Mouse (Mus musculus): Measurements from ENCODE around the gene Golph3.

Golph3 gene

DNA sequence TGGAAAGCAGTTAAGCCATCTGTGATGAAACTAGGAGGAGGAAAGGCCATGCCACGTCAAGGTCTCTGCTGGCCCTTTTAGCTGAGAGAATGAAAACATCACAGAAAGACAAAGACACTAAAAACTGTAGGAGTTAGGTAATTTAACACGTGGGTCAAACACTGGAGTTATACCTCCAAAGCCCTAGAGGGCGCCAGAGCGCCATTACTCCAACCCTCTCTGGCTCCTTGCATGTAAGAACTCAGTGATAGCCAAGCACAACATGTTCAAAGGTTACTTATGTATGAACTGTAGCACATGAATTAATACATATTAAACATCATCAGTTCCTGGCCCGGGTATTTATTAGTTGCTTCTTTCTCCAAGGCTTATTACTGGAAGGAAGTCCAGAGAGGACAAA, 59.3 kb downstream of the Golph3 start:
- DNase-seq (ENCODE audit: low spot score in 2 of 2), result peak in 1 of 2 experiments; percentile 43

GRCm38 (mm10) chr15:12384679-12385078, 63.4 kb downstream of the Golph3 start:
- DNase-seq (ENCODE audit: low spot score in 2 of 2), result no peak

- no peak for DNase-seq (ENCODE audit: low spot score in 2 of 2)
Measured at GRCm38 (mm10) chr15:12388726-12389489, 67.7 kb downstream of the Golph3 start.

DNA sequence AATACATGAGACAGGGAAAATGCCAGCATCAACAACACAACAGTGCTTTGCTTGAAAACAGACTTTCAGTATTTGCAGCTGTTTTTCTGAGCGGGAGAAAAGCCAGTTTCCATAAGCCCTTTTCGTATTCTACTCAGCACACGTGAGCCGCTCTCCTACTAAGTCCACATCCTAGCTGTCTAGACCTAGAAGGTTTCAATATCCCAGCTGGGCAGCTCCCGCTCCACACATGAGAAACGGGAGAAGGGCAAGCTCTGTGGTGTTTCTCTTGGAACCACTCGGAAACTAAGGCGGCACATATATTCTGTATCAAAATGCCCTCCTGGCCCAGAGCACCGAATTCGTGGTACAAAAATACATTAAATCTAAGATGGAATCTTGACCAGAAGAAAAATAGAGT, 73.5 kb downstream of the Golph3 start:
- no peak for DNase-seq (ENCODE audit: low spot score in 2 of 2)

DNA sequence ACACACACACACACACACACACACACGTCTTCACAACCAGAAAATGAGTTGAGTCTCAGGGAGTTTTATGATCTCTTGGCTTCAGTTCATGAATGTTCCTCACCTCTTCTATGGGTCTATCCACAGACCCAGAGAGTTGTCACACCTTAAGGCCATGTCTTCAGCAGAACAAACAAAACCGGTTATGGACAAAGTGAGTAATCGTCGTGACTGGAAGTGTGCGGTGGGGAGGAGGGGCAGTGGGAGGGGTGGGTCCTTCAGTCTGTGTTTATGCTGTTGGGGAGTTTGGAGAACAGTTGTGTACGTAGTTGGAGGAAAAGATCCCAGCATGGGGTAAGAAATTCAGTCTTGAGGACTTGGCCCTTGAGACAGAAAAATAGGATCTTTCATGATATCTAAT, 75.8 kb downstream of the Golph3 start:
- DNase-seq (ENCODE audit: low spot score in 2 of 2), result no peak

Measured in heart, adult 9 months (tissue).